Mouse (Mus musculus) CD4-positive, CD25-positive, alpha-beta regulatory T cell, adult 4 months (primary cell): ENCODE data around the gene Vmn1r155. TPM values are rescaled to one million over a fixed set of nuclear protein-coding genes. Genes with fewer than 3 reads are reported as not detected.
"Not testable (repeated sequence)": the region's sequence is repeated elsewhere in the genome, so short reads cannot be mapped to it uniquely, and the experiment has no call there.

ENCODE experiments used
- ATAC-seq: one replicate; pipeline ENCODE4 v1.8.0; 2017
- polyA plus RNA-seq, 2 experiments: library from polyadenylated mRNA; unstranded; fragments of 100-300 nt; shearing (Covaris generic); gene quantifications; one replicate each; pipeline ENCODE4 v1.2.1; 2017

The Vmn1r155 gene
- not detected for polyA plus RNA-seq

DNA sequence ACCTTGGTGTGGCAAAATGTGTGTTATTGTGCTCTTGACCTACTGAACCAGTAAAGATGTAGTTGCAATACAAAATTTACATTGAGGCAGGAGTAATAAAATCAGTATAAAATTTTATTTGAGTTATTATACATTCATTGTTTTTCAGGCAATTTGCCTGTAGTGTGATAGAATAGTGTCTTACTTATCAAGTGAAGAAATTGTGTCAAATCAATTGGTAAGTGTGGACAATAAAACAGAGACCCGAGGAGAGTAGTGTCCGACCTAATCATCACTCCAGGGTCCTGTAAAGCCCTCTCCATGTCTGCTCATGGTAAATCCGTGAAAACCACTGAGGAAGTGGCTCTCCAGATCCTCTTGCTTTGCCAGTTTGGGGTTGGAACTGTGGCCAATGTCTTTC lies at the start of gene Vmn1r155:
TSS of gene Vmn1r155 (plus strand) at position 301 of the 400 bp plus-strand sequence.
- ATAC-seq: not testable (repeated sequence)

- ATAC-seq: not testable (repeated sequence)
Measured at GRCm38 (mm10) chr7:22692217-22692616, 34.4 kb downstream of the Vmn1r155 start, which contains the start of gene Gm8693. Gm8693 (minus strand) TSS chr7:22692317.

Other genes with a start within 250 kb of the Vmn1r155 start
- not detected for gene Vmn1r148, start 244.4 kb upstream of the Vmn1r155 start, polyA plus RNA-seq
- gene Vmn1r149, start 219.8 kb upstream of the Vmn1r155 start, polyA plus RNA-seq: not detected
- not detected for gene Gm10665, start 193.9 kb upstream of the Vmn1r155 start, polyA plus RNA-seq
- gene Vmn1r151, start 158.3 kb upstream of the Vmn1r155 start, polyA plus RNA-seq: not detected
- not detected for gene Vmn1r152, start 135.1 kb upstream of the Vmn1r155 start, polyA plus RNA-seq
- gene Gm8677, start 123.1 kb upstream of the Vmn1r155 start, polyA plus RNA-seq: not detected
- not detected for gene Gm4201, start 92.7 kb upstream of the Vmn1r155 start, polyA plus RNA-seq
- gene Gm4565, start 69.9 kb upstream of the Vmn1r155 start, polyA plus RNA-seq: not detected
- not detected for gene Gm8693, start 34.3 kb downstream of the Vmn1r155 start, polyA plus RNA-seq
- not detected for gene Gm4567, start 61.7 kb downstream of the Vmn1r155 start, polyA plus RNA-seq
- gene Vmn1r157, start 103.7 kb downstream of the Vmn1r155 start, polyA plus RNA-seq: not detected
- gene Vmn1r158, start 132.8 kb downstream of the Vmn1r155 start, polyA plus RNA-seq: not detected
- gene Vmn1r159, start 185.6 kb downstream of the Vmn1r155 start, polyA plus RNA-seq: not detected
- not detected for gene Vmn1r160, start 213.2 kb downstream of the Vmn1r155 start, polyA plus RNA-seq